Mouse (Mus musculus) MEL (cell line): Measurements from ENCODE around the gene Nob1.

Experiments
- CHD1 ChIP-seq: IDR thresholded peaks from 2 replicates; pipeline ENCODE4 v1.6.1; 2012; ENCODE audit warnings: low read depth, mild to moderate bottlenecking, inconsistent platforms, low read length, improper control_type of control experiment
- CHD2 ChIP-seq: IDR thresholded peaks from 2 replicates; pipeline ENCODE4 v1.6.1; 2011; ENCODE audit warnings: low read length, improper control_type of control experiment
- CTCF ChIP-seq, 3 experiments: IDR thresholded peaks in 2 of 3; conservative IDR thresholded peaks in 1 of 3; 2 replicates each; pipeline ENCODE4 v1.5.1; 2011 to 2012; ENCODE audit warnings: low read length in 3 of 3, low read depth in 2 of 3, mild to moderate bottlenecking in 2 of 3, improper control_type of control experiment in 1 of 3, inconsistent platforms in 1 of 3, mixed read lengths in 1 of 3, moderate library complexity in 1 of 3; ENCODE audit not compliant: control insufficient read depth in 1 of 3, insufficient read depth in 1 of 3, poor library complexity in 1 of 3, severe bottlenecking in 1 of 3
- ETS1 ChIP-seq: IDR thresholded peaks from 2 replicates; pipeline ENCODE4 v1.6.1; 2012; ENCODE audit warnings: low read depth, mild to moderate bottlenecking, inconsistent platforms, low read length, improper control_type of control experiment, moderate library complexity
- KAT2A ChIP-seq: conservative IDR thresholded peaks from 2 replicates; pipeline ENCODE4 v1.6.1; 2012; ENCODE audit warnings: low read depth, low read length, improper control_type of control experiment, inconsistent platforms
- POLR2A ChIP-seq, 2 experiments: IDR thresholded peaks; 2 replicates each; pipeline ENCODE4 v1.6.1; 2011 to 2012; ENCODE audit warnings: low read length in 2 of 2, mild to moderate bottlenecking in 2 of 2, control low read depth in 1 of 2, improper control_type of control experiment in 1 of 2, low read depth in 1 of 2, moderate library complexity in 1 of 2; ENCODE audit not compliant: control insufficient read depth in 1 of 2, insufficient read depth in 1 of 2, poor library complexity in 1 of 2
- POLR2AphosphoS2 ChIP-seq: IDR thresholded peaks from 2 replicates; pipeline ENCODE4 v1.6.1; 2011; ENCODE audit warnings: low read length, improper control_type of control experiment
- SIN3A ChIP-seq: IDR thresholded peaks from 2 replicates; pipeline ENCODE4 v1.6.1; 2012; ENCODE audit warnings: low read length, improper control_type of control experiment, inconsistent platforms
- UBTF ChIP-seq: IDR thresholded peaks from 2 replicates; pipeline ENCODE4 v1.6.1; 2012; ENCODE audit warnings: low read depth, mild to moderate bottlenecking, inconsistent platforms, low read length, improper control_type of control experiment, moderate library complexity, borderline replicate concordance; ENCODE audit not compliant: insufficient read depth
- ZC3H11A ChIP-seq: IDR thresholded peaks from 2 replicates; pipeline ENCODE4 v1.6.1; 2012; ENCODE audit warnings: low read depth, mild to moderate bottlenecking, inconsistent platforms, low read length, improper control_type of control experiment
- ZNF384 ChIP-seq: IDR thresholded peaks from 2 replicates; pipeline ENCODE4 v1.6.1; 2012; ENCODE audit warnings: low read depth, mild to moderate bottlenecking, inconsistent platforms, low read length, improper control_type of control experiment

GRCm38 (mm10) chr8:107449130-107449529, 24.3 kb upstream of the Nob1 start:
- TF ChIP-seq POLR2A (IDR thresholded peaks at IDR 0.05; ENCODE audit: control insufficient read depth in 1 of 2, insufficient read depth in 1 of 2, low read depth in 1 of 2, low read length in 2 of 2, poor library complexity in 1 of 2) (no peak), ETS1 (no peak), ZC3H11A (no peak), KAT2A (no peak), CTCF (IDR thresholded peaks at IDR 0.05 in 2 of 3, conservative IDR thresholded peaks at IDR 0.05 in 1 of 3; ENCODE audit: control insufficient read depth in 1 of 3, insufficient read depth in 1 of 3, low read depth in 2 of 3, low read length in 3 of 3, poor library complexity in 1 of 3, severe bottlenecking in 1 of 3) (no peak), POLR2AphosphoS2 (no peak), SIN3A (no peak), CHD1 (no peak), ZNF384 (no peak), UBTF (no peak), CHD2 (no peak)
